In the genomic region with DNA sequence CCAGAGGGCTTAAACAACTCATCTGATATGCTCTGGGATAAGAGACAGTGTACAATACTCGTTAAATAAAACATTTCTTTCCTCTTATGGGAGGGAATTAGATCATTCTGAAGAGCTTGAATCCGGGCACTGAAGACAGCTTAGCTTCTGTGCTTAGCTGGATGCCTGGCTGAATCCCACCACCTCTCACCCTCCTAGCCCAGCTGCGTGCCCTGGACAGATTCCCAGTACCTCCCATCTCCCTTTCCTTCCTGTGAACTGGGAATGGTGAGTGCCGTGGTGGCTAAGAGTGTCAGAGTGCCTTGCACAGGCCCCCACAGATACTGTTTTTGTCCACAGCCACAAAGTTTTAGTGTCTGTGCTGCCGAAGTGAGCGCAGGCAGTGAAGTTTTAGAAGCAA, we compare ENCODE assay signal across 25 mouse cellular contexts. TPM values are rescaled to one million over a fixed set of nuclear protein-coding genes. Genes with fewer than 3 reads are reported as not detected.
A peak's percentile ranks its signal among the peaks of the same experiment; 100 is the strongest.
DNase-seq lines count a peak whose midpoint lies in the region; ATAC-seq lines count a peak whose summit lies in the region.
"Had no signal": no experiment of that assay in that cellular context is flagged by ENCODE, and none has a peak within 500 bp of the region (broad histone marks: within the 10 kb centered on the region; RNA-seq: fewer than 3 reads in every experiment).

No protein-coding gene starts in this region.

- H3K27me3 ChIP-seq in hindbrain, embryonic 10.5 days (ENCODE audit: insufficient read depth, poor library complexity, severe bottlenecking) = peaks cover 2% of the 10 kb centered on the region; the same call in 1 of the 2 replicates
- H3K27me3 ChIP-seq in hindbrain, embryonic 12.5 days = no peaks in the 10 kb centered on the region
- no peaks in the 10 kb centered on the region for H3K27me3 ChIP-seq in hindbrain, embryonic 15.5 days
- H3K27me3 ChIP-seq: heart, embryonic 15.5 days had no signal

- no peak overlapping the region for H3K9ac ChIP-seq in hindbrain, embryonic 12.5 days
- H3K9ac ChIP-seq in hindbrain, embryonic 15.5 days = no peak overlapping the region
- H3K9ac ChIP-seq: heart, embryonic 15.5 days; limb, embryonic 13.5 days; liver, embryonic 15.5 days had no signal

- H3K36me3 ChIP-seq in hindbrain, embryonic 10.5 days = no peaks in the 10 kb centered on the region
- no peaks in the 10 kb centered on the region for H3K36me3 ChIP-seq in hindbrain, embryonic 12.5 days
- H3K36me3 ChIP-seq in hindbrain, embryonic 15.5 days = no peaks in the 10 kb centered on the region
- H3K36me3 ChIP-seq: heart, embryonic 15.5 days; limb, embryonic 13.5 days; liver, embryonic 15.5 days had no signal

- H3K9me3 ChIP-seq in hindbrain, embryonic 10.5 days = 0 out of 2 replicates have a peak, but pooled peaks cover 3% of the 10 kb centered on the region
- no peaks in the 10 kb centered on the region for H3K9me3 ChIP-seq in hindbrain, embryonic 12.5 days (replicated peaks)
- H3K9me3 ChIP-seq in hindbrain, embryonic 15.5 days = no peaks in the 10 kb centered on the region
- H3K9me3 ChIP-seq: heart, embryonic 15.5 days; limb, embryonic 13.5 days; liver, embryonic 15.5 days had no signal

- WGBS in hindbrain, embryonic 10.5 days = 82% methylated on average over 6 of the region's 6 CpGs
- WGBS in hindbrain, embryonic 12.5 days = 80% methylated on average over 6 of the region's 6 CpGs
- WGBS in hindbrain, embryonic 15.5 days = 43% methylated on average over 6 of the region's 6 CpGs

- DNase-seq in hindbrain, embryonic 10.5 days (ENCODE audit: low spot score) = no peak
- peak; percentile 40 to 60 for DNase-seq in right cerebral cortex, postnatal 10 days (ENCODE audit: low spot score in 2 of 2)
- DNase-seq in right cerebral cortex, adult 18-20 months = no peak
- DNase-seq in adrenal gland, adult 18-20 months (ENCODE audit: low spot score in 2 of 2) = no peak
- no peak for DNase-seq in spleen, adult 12 weeks (ENCODE audit: low spot score)
- DNase-seq in thymus, postnatal 14 days = no peak
- DNase-seq: heart, adult 18-20 months; kidney, adult 18-20 months; kidney, postnatal 10 days had no signal

- no peak for ATAC-seq in hindbrain, embryonic 12.5 days (ENCODE audit: low FRiP score)
- ATAC-seq in hindbrain, embryonic 15.5 days (ENCODE audit: low FRiP score, low read depth) = no peak
- ATAC-seq: forebrain, embryonic 16.5 days had no signal

- peak overlapping the region; percentile 77 for H3K27ac ChIP-seq in hindbrain, embryonic 10.5 days
- H3K27ac ChIP-seq in hindbrain, embryonic 12.5 days = no peak overlapping the region
- H3K27ac ChIP-seq in hindbrain, embryonic 15.5 days (replicated peaks) = peak overlapping the region; percentile 67
- H3K27ac ChIP-seq: heart, embryonic 15.5 days; limb, embryonic 13.5 days; liver, embryonic 15.5 days; macrophage had no signal

- H3K4me1 ChIP-seq in hindbrain, embryonic 10.5 days (replicated peaks) = peaks cover 52% of the 10 kb centered on the region
- H3K4me1 ChIP-seq in hindbrain, embryonic 12.5 days = peaks cover 30% of the 10 kb centered on the region
- H3K4me1 ChIP-seq in hindbrain, embryonic 15.5 days (replicated peaks) = peaks cover 26% of the 10 kb centered on the region
- H3K4me1 ChIP-seq: liver, embryonic 15.5 days had no signal

- no peak overlapping the region for H3K4me3 ChIP-seq in hindbrain, embryonic 10.5 days
- no peak overlapping the region for H3K4me3 ChIP-seq in hindbrain, embryonic 12.5 days
- H3K4me3 ChIP-seq in hindbrain, embryonic 15.5 days = no peak overlapping the region
- H3K4me3 ChIP-seq: erythroblast, embryonic 14.5 days; heart, embryonic 15.5 days; limb, embryonic 13.5 days; liver, embryonic 15.5 days had no signal

- no peak overlapping the region for H3K4me2 ChIP-seq in hindbrain, embryonic 12.5 days (replicated peaks)
- no peak overlapping the region for H3K4me2 ChIP-seq in hindbrain, embryonic 15.5 days
- H3K4me2 ChIP-seq: heart, embryonic 15.5 days; limb, embryonic 13.5 days; liver, embryonic 15.5 days had no signal

RNA-seq across cellular contexts. Expression of gene Ccdc182, which starts 27.5 kb away (rescaled TPM):
- polyA plus RNA-seq in hindbrain, embryonic 10.5 days (2016; fragmentation: Nextera tagmentation; extraction: Ambion mirVana) = 7.9 and 11.8 TPM in 2 replicates
- 3.8 and 4.3 TPM in 2 replicates for polyA plus RNA-seq in hindbrain, embryonic 12.5 days (2016; fragmentation: Nextera tagmentation; extraction: Ambion mirVana)
- 0.17 and 0.29 TPM in 2 replicates for polyA plus RNA-seq in hindbrain, embryonic 15.5 days (2015; fragmentation: Nextera tagmentation; extraction: Ambion mirVana)
- not detected for total RNA-seq in adrenal gland, adult 18-20 months (2021)
- total RNA-seq: adrenal gland, postnatal 4 days; gastrocnemius, adult 18-20 months; heart, adult 18-20 months; hematopoietic stem cell, adult 5-6 weeks; layer of hippocampus, adult 8-10 months had no signal
- polyA plus RNA-seq: C2C12; erythroblast, embryonic 14.5 days; forebrain, embryonic 16.5 days; heart, embryonic 15.5 days; liver, embryonic 15.5 days; macrophage; spleen, adult 2 months; stomach, embryonic 16.5 days; thymus, postnatal 0 days had no signal

Comparison
In these comparisons a context has a peak if more than half of its experiments do, and no peak if none do; other contexts are left out.
1. DNase-seq: peak in right cerebral cortex, postnatal 10 days (2 of 2); none in hindbrain, embryonic 10.5 days (single experiment), right cerebral cortex, adult 18-20 months (single experiment), adrenal gland, adult 18-20 months (0 of 2), spleen, adult 12 weeks (single experiment) and thymus, postnatal 14 days (single experiment).